Comparison of ENCODE assay signal across 9 mouse cellular contexts in genomic region chr13:56197031-56197430, GRCm38 (mm10). TPM values are rescaled to one million over a fixed set of nuclear protein-coding genes. Genes with fewer than 3 reads are reported as not detected.
DNase-seq lines count a peak whose midpoint lies in the region; ATAC-seq and TF ChIP-seq lines count a peak whose summit lies in the region.
"Had no signal": no experiment of that assay in that cellular context is flagged by ENCODE, and none has a peak within 500 bp of the region (broad histone marks: within the 10 kb centered on the region; RNA-seq: fewer than 3 reads in every experiment).

No protein-coding gene starts in this region.

- no peak overlapping the region for H3K4me3 ChIP-seq in kidney, embryonic 16.5 days (ENCODE audit: low read length)
- H3K4me3 ChIP-seq in embryonic facial prominence, embryonic 15.5 days (replicated peaks): peak overlapping the region; percentile 26
- peak overlapping the region; percentile 9; the same call in 1 of the 2 replicates for H3K4me3 ChIP-seq in liver, postnatal 0 days (ENCODE audit: low read depth, low read length)

- H3K36me3 ChIP-seq in kidney, embryonic 16.5 days (ENCODE audit: insufficient read depth, low read length): no peaks in the 10 kb centered on the region
- H3K36me3 ChIP-seq in embryonic facial prominence, embryonic 15.5 days: no peaks in the 10 kb centered on the region
- no peaks in the 10 kb centered on the region for H3K36me3 ChIP-seq in liver, postnatal 0 days (replicated peaks; ENCODE audit: insufficient read depth, low read length)

- peaks cover 15% of the 10 kb centered on the region; the same call in 1 of the 2 replicates for H3K27me3 ChIP-seq in kidney, embryonic 16.5 days (ENCODE audit: insufficient read depth, low read length)
- peaks cover 5% of the 10 kb centered on the region; the same call in 1 of the 2 replicates for H3K27me3 ChIP-seq in embryonic facial prominence, embryonic 15.5 days
- H3K27me3 ChIP-seq in liver, postnatal 0 days (ENCODE audit: insufficient read depth, low read length): 0 out of 2 replicates have a peak, but pooled peaks cover 4% of the 10 kb centered on the region

- H3K9me3 ChIP-seq in kidney, embryonic 16.5 days (ENCODE audit: low read length): no peaks in the 10 kb centered on the region
- no peaks in the 10 kb centered on the region for H3K9me3 ChIP-seq in embryonic facial prominence, embryonic 15.5 days (replicated peaks)
- H3K9me3 ChIP-seq in liver, postnatal 0 days (ENCODE audit: low read length): no peaks in the 10 kb centered on the region

- no peak for DNase-seq in kidney, postnatal 10 days
- DNase-seq in ZHBTc4 (ENCODE audit: low read depth, low spot score): peak; percentile 41
- DNase-seq in liver, postnatal 0 days: no peak
- DNase-seq in layer of hippocampus, adult 9-10 months (ENCODE audit: low spot score): no peak
- DNase-seq in layer of hippocampus, adult 9-11 months: no peak
- no peak for DNase-seq in spleen, adult 12 weeks (ENCODE audit: low spot score)

- no peak for TF ChIP-seq EP300 in liver, postnatal 0 days (IDR thresholded peaks at IDR 0.05; ENCODE audit: low read depth)

- WGBS in kidney, embryonic 16.5 days: 57% methylated on average over 12 of the region's 12 CpGs
- WGBS in embryonic facial prominence, embryonic 15.5 days: 35% methylated on average over 12 of the region's 12 CpGs
- WGBS in liver, postnatal 0 days (ENCODE audit: insufficient replicate concordance): 66% methylated on average over 12 of the region's 12 CpGs

- ATAC-seq in kidney, embryonic 16.5 days (ENCODE audit: low FRiP score, low TSS enrichment): peak; percentile 35; the same call in 1 of the 2 replicates
- peak; percentile 28; the same call in 1 of the 2 replicates for ATAC-seq in embryonic facial prominence, embryonic 15.5 days (ENCODE audit: insufficient number of reproducible peaks, low FRiP score, low TSS enrichment, low read depth)
- peak; percentile 79 for ATAC-seq in liver, postnatal 0 days

- H3K4me2 ChIP-seq in kidney, embryonic 16.5 days (replicated peaks; ENCODE audit: low read depth, low read length): peak overlapping the region; percentile 19
- H3K4me2 ChIP-seq in embryonic facial prominence, embryonic 15.5 days (replicated peaks): peak overlapping the region; percentile 52
- peak overlapping the region; percentile 60 for H3K4me2 ChIP-seq in liver, postnatal 0 days (ENCODE audit: low read depth, low read length)

- H3K27ac ChIP-seq in kidney, embryonic 16.5 days (ENCODE audit: low read length): no peak overlapping the region
- no peak overlapping the region; the same call in 1 of the 2 replicates for H3K27ac ChIP-seq in embryonic facial prominence, embryonic 15.5 days (replicated peaks)
- no peak overlapping the region for H3K27ac ChIP-seq in liver, postnatal 0 days (ENCODE audit: low read depth)

- H3K9ac ChIP-seq in kidney, embryonic 16.5 days (replicated peaks; ENCODE audit: low read length): no peak overlapping the region
- H3K9ac ChIP-seq in embryonic facial prominence, embryonic 15.5 days: no peak overlapping the region
- H3K9ac ChIP-seq in liver, postnatal 0 days (replicated peaks): no peak overlapping the region

- no peak for TF ChIP-seq CTCF in liver, postnatal 0 days (IDR thresholded peaks at IDR 0.05; ENCODE audit: low read depth)

- peaks cover 9% of the 10 kb centered on the region; the same call in 1 of the 2 replicates for H3K4me1 ChIP-seq in kidney, embryonic 16.5 days (ENCODE audit: insufficient read depth, low read length)
- peaks cover 5% of the 10 kb centered on the region; the same call in 1 of the 2 replicates for H3K4me1 ChIP-seq in embryonic facial prominence, embryonic 15.5 days
- H3K4me1 ChIP-seq in liver, postnatal 0 days (ENCODE audit: insufficient read depth): peaks cover 5% of the 10 kb centered on the region

RNA-seq across cellular contexts. Expression of gene Tifab, which starts 18.3 kb away (rescaled TPM):
- polyA plus RNA-seq in kidney, embryonic 16.5 days (2015; fragmentation: Nextera tagmentation; extraction: Ambion mirVana): 1.5 and 2.4 TPM in 2 replicates
- polyA plus RNA-seq in embryonic facial prominence, embryonic 15.5 days (2015; fragmentation: Nextera tagmentation; extraction: Ambion mirVana): 3.4 and 3.7 TPM in 2 replicates
- polyA plus RNA-seq in liver, postnatal 0 days (2015; fragmentation: Nextera tagmentation; extraction: Ambion mirVana): 6.8 and 8.2 TPM in 2 replicates

RNA-seq across cellular contexts. Expression of gene Neurog1, which starts 54.9 kb away (rescaled TPM):
- not detected in 2 replicates for polyA plus RNA-seq in kidney, embryonic 16.5 days (2015; fragmentation: Nextera tagmentation; extraction: Ambion mirVana)
- 1.8 and 3.1 TPM in 2 replicates for polyA plus RNA-seq in embryonic facial prominence, embryonic 15.5 days (2015; fragmentation: Nextera tagmentation; extraction: Ambion mirVana)
- polyA plus RNA-seq in liver, postnatal 0 days (2015; fragmentation: Nextera tagmentation; extraction: Ambion mirVana): not detected in 2 replicates
- polyA plus RNA-seq: liver, adult 2 months had no signal

Comparison
In these comparisons a context has a peak if more than half of its experiments do, and no peak if none do; other contexts are left out.
1. ATAC-seq: peak in every context shown above with its lines; median percentile 79 in liver, postnatal 0 days; 35 in kidney, embryonic 16.5 days; 28 in embryonic facial prominence, embryonic 15.5 days.